Mouse (Mus musculus): Measurements from ENCODE around the gene Spryd3.
A peak's percentile ranks its signal among the peaks of the same experiment; 100 is the strongest.
"Not testable (repeated sequence)": the region's sequence is repeated elsewhere in the genome, so short reads cannot be mapped to it uniquely, and the experiment has no call there.

Spryd3 gene

DNA sequence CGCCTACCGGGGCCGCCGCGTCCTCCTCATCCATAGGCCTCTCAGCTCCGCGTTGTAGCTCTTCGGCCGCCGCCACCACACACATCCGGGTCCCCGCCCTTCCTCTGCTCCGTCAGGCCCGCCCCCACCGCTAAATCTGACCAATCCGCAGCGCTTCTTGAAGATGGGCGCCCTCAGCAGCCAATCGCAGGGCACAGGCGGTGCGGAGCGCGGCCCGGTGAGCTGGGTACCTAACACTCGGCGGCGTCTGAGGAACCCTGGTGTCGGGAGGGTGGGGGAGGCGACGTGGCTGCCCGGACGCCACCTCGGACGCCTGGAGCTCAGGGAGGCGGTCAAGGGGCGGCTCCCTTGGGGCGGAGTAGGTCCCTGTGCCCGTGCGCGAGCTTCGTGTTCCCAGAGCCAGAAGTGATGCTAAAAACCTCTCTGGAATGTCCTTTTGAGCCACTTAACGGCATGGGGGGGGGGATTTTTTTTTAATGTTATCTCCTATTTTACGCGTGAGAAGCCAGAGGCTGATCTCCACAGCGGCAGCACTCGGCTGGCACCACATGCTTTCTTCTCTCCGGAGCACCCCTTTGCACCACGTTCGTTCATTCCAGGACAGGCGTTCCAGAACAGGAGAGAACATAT is at the start of gene Spryd3:
Gene Spryd3, minus strand, starts transcription at position 106 of the 630 bp plus-strand sequence.
- peak; percentile 99 for DNase-seq (ENCODE audit: low read depth)

DNA sequence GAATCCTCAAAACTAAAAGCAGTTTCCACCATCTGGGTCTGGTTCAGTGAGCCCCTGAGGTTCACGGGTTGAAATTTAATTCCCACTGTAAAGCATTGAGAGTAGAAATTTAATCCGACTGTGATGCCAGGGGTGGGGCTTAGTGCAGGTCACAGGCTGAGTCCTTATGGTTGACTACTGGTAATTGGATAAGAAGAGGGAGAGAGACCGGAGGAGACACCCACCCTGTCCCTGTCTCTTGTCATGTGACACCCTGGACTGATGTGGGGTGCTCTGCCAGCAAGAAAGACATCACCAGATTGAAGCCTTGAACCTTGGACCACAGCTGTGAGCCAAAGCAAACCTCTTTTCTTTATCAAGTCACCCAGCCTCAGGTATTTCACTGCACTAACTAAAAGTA is 47.0 kb upstream of the Spryd3 start:
- no peak for DNase-seq (ENCODE audit: low read depth)

- DNase-seq (ENCODE audit: low read depth) = no peak
These were observed 43.9 kb upstream of the Spryd3 start for GRCm38 (mm10) chr15:102179924-102180323.

- no peak for DNase-seq (ENCODE audit: low read depth)
These were observed 43.1 kb upstream of the Spryd3 start for GRCm38 (mm10) chr15:102179106-102179505.

DNA sequence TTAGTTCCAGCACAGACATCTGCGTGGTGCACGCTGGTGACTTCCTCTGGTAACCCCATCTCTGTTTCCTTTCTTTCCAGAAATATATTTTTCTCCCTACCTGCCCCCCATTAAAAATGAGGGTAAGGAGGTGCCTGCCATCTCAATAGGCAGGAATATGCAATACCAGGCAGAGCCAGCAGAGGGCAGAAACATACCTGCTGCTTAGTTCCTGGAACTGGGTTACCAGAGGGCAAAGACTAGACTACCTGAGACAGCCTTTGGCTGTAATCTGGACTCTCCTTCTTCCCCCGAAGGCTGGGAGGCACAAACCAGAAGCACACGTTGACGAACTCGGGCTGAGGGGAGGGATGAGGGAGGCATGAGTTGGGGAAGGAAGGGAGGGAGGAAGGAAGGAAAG is 42.2 kb upstream of the Spryd3 start:
- peak; percentile 91 for DNase-seq (ENCODE audit: low read depth)

- no peak for DNase-seq (ENCODE audit: low read depth)
These were observed 41.4 kb upstream of the Spryd3 start for GRCm38 (mm10) chr15:102177417-102177816.

DNA sequence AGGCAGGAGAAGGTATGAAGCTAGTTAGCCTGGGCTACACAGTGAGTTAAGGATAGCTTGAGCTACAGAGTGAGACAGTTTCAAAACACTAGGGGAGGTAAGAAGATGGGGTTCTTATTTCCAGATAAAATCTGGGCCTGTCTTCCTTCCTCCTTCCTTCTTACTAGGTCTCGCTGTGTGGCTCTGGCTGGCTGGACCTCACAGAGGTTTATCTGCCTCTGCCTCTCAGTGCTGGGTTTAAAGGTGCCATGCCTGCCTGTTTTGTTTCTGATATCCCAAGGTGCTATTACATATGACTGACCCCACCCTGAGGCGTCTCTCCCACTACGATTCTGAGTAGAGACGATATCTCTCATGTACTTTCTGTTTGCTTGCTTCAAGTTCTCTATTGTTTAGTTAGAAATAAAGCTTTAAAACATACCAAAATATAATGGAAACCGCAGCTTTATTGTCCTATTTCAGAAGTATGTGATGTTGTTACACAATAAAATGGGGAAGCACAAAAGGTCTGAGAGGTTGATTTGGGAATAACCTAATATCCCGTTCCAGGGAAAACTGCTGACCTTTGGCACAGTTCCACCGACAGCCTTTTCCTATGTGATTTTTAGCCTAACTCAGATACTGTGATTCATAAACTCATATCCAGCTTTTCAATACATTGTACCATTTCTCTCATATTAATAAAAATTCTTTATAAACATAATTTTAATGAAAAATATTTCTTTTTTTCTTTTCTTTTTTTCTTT is 40.7 kb upstream of the Spryd3 start:
- no peak for DNase-seq (ENCODE audit: low read depth)

DNA sequence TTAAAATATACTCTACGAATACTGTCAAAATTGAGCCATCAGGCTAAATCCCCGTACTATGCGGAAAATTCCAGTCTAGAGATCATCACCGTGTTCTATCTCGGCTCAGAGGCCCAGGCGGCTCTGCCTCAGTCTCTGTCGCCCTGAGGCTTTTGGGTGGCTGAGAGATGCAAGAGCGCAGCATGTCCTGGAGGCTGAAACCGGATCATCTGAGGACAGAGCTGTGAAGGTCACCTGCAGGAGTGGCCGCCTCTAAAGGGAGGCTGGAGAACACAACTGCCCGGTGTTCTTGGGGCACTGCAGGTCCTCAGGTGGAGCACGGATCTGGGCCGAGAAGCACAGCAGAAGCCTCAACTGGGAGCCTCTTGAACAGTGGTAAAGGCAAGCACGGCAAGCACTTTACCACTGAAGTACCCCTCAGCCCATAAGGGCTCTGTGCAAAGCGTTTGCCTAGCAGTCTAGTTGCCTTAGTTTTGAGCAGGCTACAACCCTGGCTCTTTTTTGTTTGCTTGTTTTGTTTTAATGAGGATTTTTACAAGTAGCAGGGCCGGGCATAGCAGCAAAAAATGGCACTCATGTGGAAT is 39.8 kb upstream of the Spryd3 start:
- DNase-seq (ENCODE audit: low read depth) = no peak

DNA sequence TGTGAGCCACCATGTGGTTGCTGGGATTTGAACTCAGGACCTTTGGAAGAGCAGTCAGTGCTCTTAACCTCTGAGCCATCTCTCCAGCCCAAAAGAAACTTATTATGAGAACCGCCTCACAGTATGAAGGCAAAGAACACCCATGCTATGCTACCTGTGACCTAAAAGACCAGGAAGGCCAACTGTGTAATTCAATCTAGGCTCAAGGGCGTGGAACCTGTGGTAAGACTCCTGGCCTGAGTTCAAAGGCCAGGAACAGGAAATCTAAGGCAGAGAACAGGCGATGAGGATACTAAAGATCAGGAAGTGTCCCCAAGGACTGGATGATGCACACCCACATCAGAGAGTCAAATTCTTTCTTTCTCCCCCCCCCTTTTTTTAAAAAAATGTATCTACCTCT is 37.5 kb upstream of the Spryd3 start:
- no peak for DNase-seq (ENCODE audit: low read depth)

DNA sequence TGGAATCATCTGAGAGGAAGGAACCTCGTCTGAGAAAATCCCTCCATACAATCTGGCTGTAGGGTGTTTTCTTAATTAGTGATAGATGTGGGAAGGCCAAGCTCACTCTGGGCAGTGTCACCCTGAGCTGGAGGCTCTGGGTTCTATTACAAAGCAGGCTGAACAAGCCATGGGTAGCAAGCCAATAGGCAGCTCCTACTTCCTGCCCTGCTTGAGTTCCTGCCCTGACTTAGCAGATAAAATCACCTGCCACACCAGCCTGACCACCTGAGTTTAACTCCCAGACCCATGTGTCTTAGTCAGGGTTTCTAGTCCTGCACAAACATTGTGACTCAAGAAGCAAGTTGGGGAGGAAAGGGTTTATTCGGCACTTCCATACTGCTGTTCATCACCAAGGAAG is 33.0 kb upstream of the Spryd3 start:
- no peak for DNase-seq (ENCODE audit: low read depth)

- DNase-seq (ENCODE audit: low read depth) = no peak
These were observed 31.6 kb upstream of the Spryd3 start for GRCm38 (mm10) chr15:102167620-102168021.

DNA sequence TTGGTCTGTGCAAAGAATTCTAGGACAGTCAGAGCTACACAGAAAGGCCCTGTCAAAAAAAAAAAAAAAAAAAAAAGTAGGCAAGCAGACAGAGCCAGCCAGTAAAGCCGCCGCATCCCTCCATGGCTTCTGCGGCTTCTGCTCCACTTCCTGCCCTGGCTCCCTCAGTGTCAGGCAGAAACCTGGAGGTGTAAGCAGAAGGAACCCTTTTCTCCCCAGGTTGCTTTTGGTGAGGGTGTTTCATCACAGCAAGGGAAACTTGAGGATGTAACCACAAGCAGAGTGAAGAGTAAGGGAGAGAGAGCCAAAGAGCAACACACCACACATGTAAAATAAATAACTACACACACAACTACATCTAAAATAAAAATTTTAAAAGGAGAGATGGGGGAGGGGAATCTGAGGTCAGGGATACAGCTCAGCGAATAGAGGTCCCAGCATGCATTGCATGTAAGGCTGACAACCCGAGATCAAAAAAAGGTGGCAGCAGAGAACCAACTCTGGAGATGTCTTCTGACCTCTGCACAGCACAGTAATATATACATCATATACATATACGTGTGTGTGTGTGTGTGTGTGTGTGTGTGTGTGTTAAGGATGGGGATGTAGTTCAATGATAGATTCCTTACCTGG is 29.6 kb upstream of the Spryd3 start:
- DNase-seq (ENCODE audit: low read depth) = peak; percentile 42

DNA sequence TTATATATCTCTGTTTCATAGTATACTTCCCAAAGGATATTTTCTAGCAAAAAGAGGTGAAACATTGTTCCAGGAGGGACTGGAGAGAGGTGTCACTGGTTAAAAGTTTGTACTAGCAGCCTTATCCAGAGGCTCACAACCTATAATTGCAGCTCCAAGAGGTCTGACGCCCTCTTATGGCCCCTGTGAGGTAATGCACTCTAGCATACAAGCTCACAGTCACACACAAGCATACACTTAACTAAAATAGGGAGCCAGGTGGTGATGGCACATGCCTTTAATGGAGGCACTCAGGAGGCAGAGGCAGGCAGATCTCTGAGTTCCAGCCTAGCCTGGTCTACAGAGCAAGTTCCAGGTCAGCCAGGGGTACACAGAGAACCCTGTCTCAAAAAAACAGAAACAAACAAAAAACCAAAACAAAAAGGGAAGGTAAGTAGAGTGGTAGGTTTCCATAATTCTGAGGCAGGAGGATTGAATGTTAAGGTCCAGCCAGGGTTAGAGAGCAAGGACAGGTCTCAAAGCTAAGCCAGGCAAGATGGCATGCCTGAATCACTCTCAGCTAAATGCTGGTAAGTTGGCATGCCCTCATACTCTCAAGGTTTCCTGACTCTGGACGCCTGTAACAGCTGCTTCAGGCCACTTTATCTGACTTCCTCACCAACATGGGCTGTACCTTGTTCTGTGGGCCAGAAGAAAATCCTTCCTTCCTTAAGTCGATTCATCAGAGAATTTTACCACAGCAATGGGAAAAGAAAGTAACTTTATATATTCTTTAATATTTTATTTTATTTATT is 28.1 kb upstream of the Spryd3 start:
- peak; percentile 38 for DNase-seq (ENCODE audit: low read depth)

DNA sequence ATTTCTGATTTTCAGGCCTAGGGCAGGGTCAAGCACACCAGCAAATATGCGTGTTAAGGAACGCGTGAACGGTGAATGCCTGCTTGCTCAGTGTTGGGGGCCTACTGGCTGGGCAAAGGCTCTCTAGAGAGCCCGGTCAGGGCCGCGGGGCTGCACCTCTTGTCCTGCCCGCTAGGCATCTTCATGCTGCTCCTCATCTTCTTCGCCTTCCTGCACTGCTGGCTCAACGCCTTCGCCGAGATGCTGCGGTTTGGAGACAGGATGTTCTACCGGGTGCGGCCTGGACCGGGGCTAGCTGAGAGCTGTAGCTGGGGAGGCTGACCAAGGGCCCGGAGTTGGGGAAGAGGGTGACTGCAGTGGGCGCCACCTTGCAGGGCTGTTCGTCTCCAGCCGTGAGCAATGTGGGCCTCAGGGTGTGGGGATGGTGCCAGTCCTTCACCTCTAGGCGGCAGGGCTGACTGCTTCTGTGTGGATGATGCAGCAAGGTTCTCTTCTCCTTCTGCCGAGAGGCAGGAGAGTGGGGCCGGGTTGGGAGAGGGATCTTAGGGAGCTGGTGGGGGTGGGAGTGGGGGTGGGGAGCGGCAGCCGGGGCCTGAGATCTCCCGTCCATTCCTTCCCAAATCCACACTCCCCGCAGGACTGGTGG is 24.5 kb upstream of the Spryd3 start:
- peak; percentile 43 for DNase-seq (ENCODE audit: low read depth)

DNA sequence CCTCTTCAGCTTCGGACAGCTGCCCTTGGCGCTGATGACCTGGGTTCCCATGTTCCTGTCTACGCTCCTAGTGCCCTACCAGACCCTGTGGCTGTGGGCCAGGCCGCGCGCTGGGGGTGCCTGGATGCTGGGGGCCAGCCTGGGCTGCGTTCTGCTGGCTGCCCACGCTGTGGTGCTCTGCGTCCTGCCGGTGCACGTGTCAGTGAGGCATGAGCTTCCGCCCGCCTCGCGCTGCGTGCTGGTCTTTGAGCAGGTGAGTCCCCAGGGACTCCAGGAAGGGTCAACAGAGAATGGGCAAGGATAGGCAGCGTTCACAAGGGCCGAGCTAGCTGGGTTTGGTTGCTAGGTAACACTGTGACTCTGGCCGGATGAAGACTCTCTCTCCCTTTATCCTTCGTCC is 20.8 kb upstream of the Spryd3 start:
- DNase-seq (ENCODE audit: low read depth) = no peak

DNA sequence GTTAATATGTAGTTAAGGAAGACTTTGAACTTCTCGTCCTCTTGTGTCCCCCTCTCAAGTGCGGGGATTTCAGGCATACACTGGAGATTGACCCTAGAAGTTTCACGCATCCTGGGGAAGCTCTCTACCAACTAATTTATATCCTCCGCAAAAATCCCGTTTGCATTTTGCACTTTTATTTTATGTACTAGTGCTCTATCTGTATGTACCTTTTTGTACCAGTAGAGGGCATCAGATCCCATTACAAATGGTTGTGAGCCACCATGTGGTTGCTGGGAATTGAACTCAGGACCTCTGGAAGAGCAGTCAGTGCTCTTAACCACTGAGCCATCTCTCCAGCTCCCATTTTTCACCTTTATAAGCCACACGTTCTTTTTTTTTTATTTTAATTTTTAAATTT is 19.0 kb upstream of the Spryd3 start:
- DNase-seq (ENCODE audit: low read depth) = not testable (repeated sequence)

DNA sequence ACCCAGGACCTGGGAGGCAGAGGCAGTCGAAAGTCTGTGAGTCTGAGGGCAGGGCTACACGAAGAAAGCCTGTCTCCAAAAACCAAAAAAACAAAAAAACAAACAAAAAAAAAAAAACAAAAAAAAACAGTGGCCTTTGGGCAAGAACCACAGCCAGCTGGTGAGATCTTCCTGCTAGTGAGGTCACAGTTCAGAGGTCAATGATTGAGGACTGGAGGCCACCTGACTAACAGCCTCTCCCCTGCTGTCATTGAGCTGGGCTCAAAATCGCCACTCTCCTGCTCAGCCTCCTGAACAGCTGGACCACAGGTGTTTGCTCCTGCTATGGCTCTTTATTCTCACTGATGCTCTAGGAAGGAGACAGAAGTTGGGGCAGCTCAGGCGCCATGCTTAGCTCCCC is 16.6 kb upstream of the Spryd3 start:
- DNase-seq (ENCODE audit: low read depth) = no peak

DNA sequence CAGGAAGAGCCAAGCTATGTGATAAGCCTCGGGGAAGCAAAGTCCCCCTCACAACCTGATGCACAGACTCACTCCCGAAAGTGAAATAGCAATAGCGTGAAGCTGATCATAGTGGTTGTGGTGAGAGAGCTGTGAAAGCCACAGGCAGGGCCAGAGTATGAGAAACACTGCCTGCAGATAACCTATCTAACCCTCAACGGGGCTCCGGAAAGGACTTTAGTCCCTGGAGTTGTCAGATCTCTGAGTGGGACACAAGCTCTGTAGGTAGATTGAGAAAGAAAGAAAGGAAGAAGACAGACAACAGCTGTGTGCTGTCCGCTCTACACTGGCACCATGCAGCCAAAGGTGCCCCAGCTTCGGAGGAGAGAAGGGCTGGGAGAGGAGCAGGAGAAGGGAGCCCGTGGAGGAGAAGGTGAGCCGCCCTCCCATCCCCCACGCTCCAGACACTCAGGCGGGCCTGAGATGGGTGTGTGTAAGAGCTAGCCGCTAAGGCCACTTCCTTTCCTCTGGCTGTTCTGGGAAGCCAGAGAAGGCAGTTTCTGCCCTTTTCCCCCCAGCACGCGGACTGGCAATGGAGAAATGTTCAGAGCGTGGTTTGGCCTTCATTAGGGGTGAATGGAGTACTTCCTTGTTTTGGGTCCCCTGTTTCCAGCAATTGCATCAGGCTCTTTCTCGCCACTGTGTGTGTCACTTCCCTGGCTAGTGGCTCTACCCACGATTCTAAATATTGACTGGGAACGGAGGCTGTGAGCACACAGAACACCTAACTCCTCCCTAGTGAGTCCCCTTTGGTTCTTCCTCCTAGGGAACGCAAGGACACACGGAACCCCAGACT is 14.5 kb upstream of the Spryd3 start, which contains the start of gene Soat2:
Gene Soat2, plus strand, starts transcription at position 226 of the 835 bp plus-strand sequence.
- DNase-seq (ENCODE audit: low read depth) = peak; percentile 84

GRCm38 (mm10) chr15:102149561-102149960 is 13.5 kb upstream of the Spryd3 start:
- no peak for DNase-seq (ENCODE audit: low read depth)

DNA sequence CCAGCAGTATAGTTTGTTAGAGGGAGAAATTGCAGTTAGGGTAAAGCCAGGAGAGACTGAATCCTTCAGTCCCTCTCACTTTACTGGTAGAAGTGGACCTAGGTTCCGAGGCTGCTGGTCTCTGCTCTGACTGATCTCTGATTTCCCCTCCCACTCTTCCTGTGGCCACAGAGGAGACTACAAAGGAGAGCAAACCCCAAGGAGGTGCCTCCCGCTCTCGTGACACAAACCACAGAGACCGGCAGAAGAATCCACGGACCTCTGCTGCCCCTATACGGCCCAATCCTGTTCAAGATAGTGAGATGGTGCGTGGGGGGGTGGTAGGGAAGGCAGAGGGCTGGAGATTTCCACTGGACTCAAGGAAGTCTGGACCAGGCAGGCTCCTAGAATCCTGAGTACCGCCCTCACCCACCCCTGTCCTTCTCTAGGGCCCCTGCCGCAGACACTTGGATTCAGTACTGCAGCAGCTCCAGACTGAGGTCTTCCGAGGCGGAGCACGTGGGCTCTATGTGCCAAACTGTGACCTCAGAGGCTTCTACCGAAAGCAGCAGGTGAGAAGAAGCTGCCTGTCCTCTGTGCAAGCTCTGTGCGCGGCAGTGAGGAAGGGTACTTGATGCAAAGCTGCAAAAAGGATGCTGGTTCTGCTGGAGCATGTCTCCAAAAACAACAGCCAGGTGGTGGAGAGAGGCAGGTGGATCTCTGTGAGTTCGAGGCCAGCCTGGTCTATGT is 11.8 kb upstream of the Spryd3 start:
- peak; percentile 69 for DNase-seq (ENCODE audit: low read depth)
